Mouse (Mus musculus): ENCODE measurements around the gene Tspan3.

Gene Tspan3

DNA sequence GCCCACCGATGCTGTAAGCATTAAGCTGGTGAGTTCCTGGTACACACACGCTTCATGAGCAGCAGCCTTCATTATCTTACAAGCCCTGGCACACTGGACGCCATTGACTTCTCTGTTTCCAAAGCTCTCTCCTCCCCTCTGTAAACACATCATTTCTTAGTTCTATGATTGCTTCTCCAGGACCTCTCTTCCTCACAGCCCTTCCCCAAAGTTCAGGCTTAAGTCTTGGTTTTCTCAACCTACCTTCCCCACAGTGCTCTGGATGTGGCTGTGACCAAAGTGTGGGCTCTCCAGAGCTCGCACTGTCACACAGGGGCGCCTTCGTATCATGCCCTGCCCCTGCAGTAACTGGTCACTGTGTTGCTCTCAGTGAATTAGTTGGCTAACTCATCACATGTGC, at the start of gene Tspan3:
Gene Tspan3 (minus strand): TSS at position 101 of the 400 bp plus-strand sequence.
- DNase-seq = no peak

DNA sequence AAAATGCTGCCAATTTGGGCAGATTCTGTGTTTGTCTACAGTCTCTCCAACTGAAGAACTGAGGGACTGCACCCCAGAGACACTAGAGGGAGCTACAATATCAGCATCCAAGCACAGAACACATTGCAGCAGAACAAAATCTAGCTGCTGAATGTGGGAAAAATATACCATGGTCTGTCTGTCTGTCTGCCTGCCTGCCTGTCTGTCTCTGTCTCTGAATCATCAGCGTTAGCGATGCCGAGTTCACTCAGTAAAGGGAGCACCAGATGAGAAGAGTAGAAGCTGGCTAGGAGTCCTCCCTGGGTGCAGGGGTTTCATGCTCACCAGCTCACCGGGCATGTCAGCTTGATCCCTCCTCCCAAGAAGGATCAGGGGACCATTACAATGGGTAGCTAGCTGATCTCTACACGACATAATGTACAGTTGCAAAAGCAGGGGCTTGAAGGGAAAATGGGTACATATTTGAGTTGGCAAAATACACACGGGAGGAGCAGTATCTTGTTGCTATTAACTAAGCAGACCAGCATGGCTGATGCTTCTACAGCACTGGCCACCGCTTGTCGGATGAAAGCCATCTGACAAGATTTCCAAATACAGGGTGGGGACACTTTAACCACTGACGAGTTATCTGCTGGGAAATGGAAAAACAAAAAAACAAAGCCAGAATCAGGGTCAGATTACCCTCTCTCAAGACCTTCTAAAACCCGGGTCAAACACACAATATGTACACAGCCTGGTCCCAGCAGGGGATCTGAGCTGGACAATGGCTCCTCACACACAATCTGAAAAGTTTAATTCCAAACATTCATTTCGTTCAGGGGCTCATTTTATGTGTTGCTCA, 48.4 kb upstream of the Tspan3 start:
- DNase-seq = peak; percentile 44

DNA sequence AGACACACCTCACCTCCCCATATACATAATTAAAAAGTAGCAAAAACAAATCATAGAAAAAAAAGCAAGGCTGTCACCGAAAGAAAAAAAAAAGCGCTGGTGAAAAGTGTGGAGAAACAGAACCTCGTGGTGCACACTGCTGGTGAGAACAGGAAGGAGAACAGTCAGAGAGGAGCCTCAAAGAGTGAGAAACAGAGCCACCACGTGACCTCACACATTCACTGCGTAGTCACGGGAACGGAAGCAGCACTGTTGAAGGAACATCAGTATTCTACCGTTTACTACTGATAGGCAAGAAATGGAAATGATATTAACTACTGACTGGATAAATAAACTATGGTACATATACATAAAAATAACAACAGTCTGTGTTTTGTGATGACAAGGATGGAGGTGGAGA, 43.5 kb upstream of the Tspan3 start:
- no peak for DNase-seq

DNA sequence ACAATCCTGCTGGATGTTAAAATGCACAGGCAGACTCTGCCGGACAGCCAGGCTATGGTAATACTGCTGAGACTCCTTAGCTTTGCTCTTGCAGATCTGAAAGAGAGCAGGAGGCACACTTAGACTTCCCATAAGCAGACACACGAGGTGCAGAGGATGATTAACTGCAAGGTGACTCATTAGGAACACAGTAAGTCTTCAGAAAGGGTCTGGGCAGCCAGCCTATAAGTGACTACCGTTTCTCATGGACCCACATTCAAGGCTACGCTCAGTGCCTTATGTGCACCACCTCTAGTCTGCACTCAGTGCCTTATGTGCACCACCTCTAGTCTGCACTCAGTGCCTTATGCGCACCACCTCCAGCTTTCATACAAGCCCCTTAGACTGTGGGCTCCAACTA, 42.2 kb upstream of the Tspan3 start:
- DNase-seq = no peak

DNA sequence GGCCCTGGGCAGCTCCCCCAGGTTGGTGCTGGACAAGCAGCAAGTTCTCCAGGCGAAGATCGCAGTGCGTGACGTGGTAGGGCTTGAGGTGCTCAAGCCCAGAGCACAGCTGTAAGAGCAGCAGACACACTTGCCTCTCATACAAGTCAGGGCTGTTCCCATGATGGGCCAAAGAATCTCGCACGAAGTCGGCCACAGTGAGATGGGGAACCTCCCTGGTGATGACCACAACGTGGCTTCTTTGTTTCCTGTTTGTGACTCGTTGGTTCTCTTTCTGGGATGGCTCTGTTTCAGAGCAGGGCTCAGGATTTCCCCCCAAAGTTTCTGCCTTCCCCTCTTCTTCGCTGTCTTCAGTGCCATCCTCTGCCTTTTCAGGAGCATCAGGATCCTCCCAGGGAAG, 41.8 kb upstream of the Tspan3 start:
- DNase-seq = no peak

DNA sequence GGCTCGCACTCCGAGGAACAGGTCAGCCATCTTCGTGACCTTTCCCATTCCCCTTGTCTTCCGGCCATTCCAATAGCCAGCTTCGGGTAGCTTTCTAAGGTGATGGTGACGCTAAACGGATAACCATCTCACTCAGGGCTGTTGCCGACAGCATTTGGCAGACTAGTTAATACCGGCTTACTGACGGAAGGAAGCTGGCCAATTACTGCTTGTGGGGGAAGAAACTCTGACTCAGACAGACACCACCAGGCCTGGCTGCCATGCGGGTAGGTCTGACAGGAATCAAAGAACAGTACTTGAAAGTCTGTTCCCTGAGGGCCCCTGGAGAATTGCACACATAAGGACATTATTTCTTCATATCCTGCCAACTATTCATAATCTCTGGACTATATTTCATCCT, 40.1 kb upstream of the Tspan3 start:
- DNase-seq = no peak

DNA sequence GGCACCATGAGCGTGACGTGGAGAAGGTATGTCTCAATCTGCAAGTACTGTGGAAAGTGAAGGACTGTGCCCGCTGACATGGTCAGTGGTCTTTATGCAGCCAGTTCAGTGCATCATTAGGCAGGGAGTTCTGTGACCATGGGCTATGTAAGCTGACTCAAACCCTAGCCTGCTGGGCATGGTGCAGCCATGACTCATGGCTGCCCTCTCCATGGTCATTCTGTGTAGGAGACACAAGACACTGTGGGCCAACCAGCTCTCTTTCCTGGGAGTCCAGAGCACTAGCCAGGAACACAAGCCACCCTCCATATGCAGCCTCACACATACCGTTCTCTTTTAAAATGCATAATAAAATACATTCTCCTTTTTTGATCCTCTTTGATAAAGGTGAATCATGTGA, 39.0 kb upstream of the Tspan3 start:
- no peak for DNase-seq

DNA sequence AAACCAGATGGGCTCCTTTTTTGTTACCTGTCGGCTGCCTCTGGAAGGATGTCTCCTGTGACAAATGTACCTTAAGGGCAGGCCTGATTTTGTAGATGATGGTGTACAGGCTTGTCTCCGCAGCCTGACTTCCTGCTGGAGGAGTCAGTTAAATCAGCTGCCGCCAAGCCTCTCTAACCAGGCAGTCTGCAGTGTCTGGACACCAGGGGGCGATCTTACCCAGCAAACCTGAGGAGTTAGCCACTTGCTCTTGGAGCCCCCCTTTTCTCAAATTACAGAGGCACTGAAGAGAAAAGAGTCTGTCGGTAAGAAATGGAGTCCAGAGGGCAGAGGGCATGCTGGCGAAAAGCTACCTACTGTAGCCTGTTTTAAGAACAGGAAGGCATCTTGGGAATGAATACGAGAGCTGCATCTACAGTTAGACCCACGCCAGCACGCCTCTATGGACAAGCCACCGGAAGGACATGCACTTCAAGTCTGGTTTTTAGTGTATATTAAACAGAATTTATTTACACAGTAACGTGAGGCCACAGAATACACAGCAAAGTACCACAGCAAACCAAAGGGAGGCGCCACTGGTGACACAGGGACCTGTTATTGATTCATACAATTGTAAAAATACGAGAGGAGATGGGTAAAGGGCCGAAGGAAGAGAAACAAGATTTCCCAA, 35.5 kb upstream of the Tspan3 start:
- peak; percentile 89 for DNase-seq

DNA sequence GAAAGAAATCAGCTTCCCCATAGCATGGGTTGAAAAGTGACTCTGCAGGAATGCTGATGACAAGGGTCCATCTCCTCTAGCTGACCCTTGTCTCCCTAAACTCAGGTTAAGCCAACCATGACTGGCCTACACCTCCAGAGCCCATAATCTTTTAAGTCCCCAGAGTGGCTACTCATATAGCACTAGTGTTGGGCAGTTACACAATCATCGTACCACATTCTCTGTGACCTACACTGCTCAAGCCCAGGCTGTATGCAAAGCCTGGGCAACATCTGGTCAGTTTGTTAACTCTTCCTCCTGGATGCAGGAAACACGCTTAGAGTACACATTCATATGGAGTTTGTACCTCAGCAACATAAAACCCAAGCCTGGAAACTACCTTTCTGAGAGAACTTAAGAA, 34.9 kb upstream of the Tspan3 start:
- DNase-seq = no peak

DNA sequence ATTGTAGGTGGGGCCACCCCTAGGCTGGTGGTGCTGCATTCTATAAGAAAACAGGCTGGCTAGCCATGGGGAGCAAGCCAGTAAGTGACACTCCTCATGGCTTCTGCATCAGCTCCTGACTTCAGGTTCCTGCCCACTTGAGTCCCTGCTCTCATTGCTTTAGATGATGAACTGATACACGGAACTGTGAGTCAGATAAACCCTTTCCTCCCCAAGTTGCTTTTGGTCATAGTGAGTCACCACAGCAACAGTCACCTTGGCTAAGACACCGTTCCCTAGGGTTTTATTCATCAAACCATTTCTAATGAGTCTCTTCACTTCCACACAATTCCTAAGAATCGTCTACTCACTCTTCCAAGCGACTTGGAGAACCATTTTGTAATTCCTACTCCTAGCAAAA, 31.6 kb upstream of the Tspan3 start:
- no peak for DNase-seq

DNA sequence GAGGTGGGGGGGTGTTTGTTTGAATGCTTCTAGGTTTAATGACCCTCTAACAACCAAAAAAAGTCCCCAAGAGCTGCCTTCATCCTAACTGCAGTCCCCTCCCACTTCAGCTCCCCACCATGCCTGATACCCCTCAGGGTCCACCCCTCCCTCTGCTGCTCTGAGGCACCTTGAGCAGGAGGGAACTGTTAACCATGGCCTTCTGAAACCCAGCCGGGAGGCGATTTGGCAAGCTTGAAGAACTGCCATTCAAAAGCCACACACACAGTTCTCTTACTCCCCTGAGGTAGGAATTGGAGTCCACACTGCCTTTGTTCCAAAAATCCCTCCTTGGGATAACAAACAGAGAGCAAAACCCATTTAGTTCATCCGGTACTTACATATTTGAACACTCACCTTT, 29.9 kb upstream of the Tspan3 start:
- no peak for DNase-seq

DNA sequence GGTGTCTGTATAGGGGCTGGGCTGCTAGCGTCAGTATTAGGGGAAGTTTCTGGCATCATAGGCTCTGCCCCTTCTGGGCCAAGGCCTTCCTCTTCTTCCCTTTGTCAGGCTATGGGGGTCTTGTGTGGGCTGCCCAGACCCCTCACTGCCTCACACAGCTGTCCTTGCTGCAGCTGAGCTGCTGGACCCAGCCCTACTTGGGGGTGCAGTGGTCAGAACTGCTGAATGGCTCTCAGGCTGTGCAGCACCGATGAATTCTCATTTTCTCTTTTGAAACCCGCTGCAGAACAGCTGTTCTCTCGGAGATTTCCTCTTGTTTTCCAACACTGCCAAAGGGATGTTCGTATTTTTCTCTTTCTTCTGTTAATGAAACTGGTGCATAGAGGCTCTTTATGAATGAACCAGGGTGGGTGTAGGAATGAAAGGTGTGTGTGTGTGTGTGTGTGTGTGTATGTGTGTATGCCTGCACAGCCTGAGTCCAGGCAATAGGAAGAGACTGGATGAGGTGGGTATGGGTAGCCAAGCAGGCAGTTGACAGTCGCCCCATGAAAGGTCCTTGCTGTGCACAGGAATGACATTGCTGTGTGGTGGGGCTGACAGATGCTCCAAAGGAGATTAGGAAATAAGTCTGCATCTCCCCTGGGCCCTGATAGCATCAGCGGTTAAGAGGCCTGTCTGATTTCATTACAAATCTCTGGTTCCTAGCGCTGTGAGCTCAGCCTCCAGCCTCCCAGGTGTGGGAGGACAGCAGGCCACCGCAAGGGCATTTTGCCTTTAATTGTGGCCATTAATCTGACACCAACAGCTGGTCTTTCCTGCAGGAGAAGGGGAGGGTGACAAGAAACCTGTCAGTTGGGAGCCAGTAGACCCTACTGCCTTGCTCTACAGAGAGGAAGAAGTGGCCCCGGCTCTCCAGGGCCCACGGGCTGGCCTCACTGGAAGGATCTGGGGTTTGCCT, 26.5 kb upstream of the Tspan3 start:
- no peak for DNase-seq

DNA sequence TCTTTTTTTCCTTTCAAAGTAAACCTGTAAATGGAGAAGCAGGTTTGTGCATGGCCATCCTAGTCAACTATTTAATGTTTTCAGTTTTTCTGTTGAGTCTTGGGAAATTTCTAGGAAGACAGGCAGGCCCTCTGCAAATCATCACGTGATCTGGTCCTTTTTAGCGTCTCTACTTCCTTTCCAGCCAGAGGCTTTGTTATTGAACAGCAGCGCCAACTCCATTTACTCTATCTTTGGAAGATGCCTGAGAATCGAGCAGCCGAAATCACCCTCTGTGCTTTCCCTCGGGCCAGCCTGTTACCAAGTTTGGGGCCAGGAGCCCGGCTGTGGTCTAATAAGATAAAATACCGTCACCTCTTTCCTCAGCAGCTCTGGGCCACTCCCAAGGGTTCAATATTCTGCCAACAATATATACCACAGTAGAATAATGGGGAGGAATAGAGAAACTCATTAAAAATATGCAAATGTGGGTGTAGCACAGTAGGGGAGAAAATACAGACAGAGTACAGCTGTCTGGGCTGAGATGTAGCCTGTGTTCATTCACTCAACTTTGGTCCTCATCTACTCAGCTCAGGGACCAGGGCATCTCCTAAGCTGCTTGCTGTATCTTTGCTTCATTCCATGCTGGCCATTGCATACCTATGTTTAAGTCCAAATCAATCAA, 15.0 kb upstream of the Tspan3 start:
- no peak for DNase-seq

DNA sequence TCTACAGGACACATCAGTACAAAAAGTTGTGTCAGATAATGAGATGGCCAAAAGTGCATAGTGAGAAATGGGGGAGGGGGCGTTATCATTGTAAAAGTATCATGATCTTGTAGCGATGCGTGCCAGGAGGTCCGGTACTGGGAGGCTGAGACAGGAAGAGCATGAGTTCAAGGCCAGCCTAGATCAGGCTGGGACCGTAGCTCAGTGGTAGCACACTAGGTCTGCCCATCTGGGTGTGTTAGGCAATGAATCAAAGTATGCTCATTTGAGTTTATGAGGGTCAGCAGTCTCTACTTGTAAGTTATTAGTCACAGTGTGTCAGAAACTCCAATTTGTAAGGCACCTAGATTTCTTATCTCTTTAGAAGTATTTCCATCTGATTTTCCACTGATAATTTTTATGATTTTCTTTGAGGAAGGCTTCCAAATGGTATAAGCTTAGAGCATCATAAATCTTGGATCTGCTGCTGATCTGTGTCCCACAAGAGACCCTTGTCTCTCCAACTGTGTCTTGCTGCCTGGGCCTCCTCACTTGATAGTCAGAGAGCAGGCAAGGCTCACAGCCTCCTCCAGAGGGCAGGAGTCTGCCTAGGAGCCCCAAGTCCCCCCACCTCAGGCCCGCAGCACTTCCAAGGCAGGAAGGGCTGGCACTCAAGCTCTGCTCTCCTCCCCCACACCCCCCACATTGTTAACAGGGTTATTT, 14.3 kb upstream of the Tspan3 start:
- peak; percentile 63 for DNase-seq

DNA sequence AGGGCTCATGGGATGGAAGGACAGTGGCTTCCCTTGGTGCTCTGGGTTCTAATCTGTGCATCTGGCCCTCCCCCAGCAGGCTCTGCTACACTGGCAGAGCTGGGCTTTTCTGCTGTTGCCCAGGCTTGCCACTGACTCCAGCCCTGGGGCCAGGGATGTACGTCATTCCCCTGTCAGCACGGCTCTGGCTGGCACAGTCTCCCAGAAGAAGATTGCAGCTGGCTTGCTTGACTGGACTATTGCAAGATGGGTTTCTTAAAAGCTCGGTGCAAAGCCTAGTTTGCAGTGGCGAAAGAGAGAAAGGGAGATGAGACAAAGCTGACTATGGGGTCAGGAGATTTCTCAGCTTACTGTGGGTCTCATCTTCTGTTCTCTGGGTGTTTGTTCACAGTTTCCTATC, 12.1 kb upstream of the Tspan3 start:
- DNase-seq = no peak

DNA sequence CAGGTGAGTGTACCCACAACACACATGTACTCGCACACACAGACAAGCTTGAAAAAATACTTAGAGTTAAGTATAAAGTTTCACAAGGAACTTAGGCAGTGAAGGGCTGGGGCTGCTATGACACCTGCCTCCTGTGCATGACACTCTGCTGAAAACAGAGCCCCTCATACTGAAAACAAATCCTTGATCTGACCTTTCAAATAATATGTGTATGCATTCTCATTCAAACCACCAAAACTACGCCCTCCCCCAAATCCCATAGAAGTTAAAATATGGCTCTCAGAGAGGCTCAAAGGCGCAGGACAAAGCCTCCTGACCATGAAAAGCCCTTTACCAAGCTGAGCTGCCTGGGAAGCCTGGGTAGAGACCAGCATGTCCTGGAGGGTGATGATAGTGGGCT, 10.0 kb upstream of the Tspan3 start:
- no peak for DNase-seq

DNA sequence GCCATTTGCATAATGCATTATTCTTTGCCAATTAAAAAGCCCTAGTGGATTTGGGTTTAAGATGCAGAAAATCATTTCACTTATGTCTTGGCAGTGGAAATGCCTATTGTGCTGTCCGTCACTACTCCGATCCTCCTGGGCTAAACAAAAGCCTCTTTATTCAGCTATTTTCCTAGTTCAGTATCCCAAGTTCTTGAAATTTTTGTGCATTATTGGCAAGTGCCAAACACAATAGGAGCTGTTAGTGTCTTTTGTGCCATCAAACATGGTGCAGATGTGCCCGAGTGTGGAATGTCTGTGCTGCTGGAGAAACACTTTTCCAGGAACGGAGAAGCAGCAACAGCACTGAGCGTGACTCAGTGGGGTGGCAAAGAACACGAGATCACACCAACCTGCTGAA, 2.4 kb upstream of the Tspan3 start:
- no peak for DNase-seq

DNA sequence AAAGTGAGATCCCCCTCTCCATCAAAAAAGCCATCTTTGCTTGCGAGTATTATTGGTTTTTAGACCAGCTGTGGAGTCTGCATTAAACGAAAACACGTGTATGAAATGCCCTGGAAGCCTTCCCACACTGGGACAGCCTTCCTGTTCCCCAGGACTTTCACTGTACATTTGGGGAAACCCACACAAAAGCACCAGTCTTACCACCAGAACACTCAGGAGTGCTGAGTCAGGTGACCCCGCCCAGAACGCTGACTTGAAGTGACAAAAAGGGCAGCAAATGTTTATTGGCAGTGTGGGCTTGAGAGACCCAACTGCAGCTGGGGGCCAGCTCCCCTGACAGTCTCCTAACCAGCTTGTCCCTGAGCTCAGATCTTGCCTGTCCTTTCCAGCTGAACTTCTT, 884 bp upstream of the Tspan3 start:
- DNase-seq = no peak

DNA sequence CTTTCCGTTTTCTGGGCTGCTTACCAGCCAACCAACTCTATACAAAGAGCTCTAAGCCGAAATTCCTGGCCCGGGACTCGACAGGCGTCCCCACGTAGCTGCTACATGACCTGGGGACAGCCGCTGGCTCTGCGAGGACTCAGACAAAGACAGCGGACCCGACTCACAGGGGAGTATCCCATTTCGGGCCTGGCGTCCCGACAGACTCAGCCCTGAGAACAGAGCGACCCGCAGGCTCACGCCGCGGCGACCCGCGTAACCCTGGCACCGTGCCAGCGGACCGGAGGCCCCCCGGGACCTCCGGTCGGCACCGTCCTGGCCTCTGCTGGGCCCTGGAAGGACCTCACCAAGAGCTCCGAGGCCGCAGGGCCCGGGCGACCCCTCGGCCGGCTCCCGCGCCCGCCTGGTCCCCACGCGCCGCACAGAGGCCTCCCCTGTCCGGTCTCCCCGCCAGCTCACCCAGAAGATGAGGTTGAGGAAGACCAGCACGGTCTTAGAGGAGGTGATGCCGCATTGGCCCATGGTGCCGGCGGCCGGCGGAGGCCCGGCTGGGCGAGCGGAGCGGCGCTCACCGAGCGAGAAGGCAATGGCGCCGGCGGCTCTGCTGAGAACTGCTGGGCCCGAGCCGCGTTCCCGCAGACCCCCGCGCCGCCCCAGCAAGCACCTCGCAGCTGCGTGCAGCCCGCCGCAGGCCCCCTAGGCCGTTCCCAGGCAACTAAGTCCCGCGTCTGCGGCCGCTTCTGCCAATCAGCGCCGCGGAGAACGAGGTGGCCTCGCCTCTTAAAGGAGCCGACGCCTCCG, 4.7 kb downstream of the Tspan3 start:
- DNase-seq = peak; percentile 88

DNA sequence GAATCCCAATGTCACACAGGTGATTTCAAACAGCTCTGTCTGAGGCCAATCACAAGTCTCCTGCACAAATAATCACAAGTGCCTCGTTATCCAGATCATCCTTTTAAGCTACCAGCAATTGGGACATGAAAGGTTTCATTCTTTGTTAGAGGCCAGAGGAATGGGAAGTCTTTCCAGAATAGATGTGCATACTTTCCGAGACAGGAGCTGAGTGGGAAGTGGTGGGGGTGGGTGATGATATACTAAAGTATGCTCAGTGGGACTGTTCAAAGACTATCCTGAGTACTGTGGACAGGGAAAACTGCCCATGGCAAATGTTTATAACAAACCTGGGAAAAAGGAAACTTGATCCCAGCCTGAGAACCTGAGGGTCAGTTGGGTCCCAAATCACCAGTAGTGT, 5.8 kb downstream of the Tspan3 start:
- no peak for DNase-seq

DNA sequence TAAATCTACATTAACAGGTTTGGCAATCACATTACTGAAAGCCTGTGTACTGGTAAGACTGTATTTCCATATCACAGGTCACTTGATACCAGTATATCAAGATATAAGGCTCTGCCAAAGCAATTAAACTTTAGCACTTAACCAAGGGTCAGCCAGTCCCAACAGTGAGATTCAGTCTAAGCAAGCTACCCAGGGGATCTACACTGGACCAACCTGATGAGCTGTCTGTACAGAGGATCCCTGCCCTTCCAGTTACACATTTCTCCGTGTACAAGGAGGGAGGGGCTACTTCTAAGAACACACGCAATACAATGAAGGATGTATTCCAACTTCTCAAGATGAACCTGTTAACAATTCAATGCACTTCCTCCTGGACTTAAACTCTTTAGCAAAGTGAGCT, 7.2 kb downstream of the Tspan3 start:
- DNase-seq = no peak

Measured in thymus, postnatal 25 days (tissue).